Mouse (Mus musculus): Measurements from ENCODE around the gene Cerkl.

DNA sequence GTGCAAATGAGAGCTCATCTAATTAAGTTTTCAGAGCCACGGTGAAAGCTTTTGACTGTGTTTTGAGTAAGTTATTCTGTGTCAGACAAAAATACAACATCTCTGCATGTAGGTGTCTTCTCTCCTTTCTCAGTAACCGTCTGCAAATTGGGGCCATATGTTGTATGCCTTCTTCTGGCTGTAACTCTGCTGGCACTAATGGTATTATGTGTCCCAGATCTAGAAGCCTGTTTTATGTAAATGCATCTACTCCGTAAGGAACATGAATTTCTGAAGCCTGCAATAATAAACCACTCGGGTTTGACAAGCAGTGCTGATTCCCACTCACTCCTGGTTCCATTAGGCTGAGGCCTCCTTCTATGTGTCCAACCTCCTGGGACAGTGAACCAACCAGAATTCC is 149.0 kb downstream of the Cerkl start:
- TF ChIP-seq POLR2A (IDR thresholded peaks at IDR 0.05; ENCODE audit: borderline replicate concordance, extremely low read depth, insufficient read depth, insufficient read length, poor library complexity, severe bottlenecking) = no peak
- TF ChIP-seq CTCF (IDR thresholded peaks at IDR 0.05; ENCODE audit: borderline replicate concordance, extremely low read depth, insufficient read depth, insufficient read length) = no peak
